Mouse (Mus musculus): ENCODE data around the gene Pgd.
"Not testable (repeated sequence)": the region's sequence is repeated elsewhere in the genome, so short reads cannot be mapped to it uniquely, and the experiment has no call there.

The Pgd gene

DNA sequence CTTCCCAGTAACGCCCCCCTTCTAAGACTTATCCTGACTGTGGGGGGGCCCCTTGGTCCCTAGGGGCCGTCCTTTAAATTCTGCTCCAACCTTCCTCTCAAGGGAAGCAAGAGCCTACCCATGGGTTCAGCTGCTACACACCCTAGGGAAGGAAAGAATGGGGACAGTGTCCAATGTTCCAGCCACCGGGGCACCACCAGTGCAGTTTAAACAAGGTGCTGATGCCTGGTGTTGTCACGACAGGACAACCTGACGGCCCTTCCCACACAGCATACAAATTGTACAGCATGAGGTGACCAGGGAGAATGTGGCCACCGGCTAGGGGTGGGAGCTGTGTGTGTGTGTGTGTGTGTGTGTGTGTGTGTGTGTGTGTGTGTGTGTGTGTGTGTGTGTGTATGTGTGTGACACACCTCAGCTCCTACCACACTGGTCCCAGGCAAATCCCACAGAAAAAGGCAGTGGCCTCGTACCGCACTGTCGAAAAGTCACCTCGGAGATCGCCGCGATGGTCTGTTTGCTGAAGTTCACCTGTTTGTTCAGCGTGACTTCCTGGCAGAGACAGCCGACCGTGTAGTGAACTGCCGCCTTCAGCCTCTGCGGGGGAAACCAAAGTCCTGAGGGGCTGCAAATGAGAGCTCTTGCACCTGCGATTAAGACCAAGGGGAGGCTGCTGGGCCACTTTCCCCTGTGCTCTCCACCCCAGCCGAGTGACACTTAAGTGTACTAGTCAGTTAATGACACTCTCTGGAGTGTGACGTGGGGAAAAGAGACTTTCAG is 34.6 kb downstream of the Pgd start:
- no peak for DNase-seq (ENCODE audit: low read depth)

DNA sequence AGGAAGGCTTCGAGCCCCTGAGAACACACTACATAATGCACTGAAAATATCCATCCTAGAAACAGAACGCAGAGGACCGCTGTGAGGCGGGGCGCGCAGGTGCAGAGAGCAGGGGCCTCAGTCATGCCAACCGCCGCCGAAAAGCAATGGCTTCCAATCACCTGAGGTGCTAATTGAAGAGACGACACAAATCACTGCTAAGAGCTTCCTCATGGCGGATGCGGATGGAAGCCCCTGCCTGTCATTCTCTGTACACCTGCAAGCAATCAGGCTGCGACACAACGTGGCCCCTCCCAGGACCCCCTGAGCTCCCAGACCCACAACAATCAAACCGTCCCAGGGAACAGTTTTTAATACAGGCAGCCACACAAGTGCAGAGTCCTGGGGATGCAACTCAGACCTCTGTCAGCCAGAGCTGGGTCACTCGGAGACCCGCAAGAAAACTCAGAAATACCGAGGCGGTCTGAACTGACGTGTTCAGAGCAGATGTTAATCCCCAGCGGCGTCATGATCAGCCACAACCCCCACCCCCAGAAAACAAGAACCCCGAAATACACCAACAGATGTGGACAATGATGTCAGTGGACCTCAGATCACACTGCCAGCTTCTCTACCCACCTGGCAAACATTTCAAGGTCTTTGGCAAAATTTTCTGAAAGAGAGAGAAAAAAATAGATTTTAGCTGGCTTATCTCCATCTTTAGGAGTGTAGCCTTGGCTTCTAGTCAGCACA is 35.4 kb downstream of the Pgd start:
- DNase-seq (ENCODE audit: low read depth): no peak

DNA sequence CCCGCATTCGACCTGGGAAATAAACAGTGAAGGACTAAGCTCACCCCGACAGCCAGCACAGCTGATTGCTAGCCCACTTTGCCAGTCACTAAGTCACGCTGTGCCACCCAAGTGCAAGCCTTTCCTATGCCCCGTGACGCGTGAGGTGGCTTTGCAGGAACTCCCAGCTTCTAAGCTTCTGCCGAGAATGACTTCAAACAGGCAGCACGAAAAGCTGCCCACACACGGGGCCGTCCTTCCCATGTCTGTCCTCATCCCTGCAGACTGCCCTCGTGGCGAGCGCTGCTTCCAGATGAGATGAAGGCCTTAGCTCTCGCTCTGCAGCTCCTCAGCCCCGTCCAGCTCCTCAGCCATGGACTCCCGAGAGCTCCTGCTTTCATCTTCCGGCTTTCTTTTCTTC is 38.1 kb downstream of the Pgd start:
- no peak for DNase-seq (ENCODE audit: low read depth)

DNA sequence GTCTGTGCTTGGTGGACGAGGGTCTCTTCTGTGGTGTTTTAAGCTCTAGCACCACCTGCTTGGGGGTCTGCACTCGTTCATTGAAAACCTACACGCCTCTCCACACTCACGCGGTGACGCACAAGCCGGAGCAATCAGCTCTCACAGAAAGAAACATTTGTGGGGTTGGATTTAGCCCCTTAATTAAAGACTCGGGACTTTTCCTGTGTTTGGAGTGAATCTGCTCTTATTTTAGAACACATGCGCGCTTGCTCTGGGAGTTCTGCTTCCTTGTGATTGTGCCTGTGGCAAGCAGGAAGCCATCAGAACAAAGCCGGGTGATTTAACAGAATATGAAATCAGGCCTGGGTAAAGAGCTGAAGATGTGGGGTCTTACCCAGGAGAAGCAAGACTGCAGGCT is 39.9 kb downstream of the Pgd start, which contains the start of gene Cort:
Gene Cort, minus strand, starts transcription at position 101 of the 400 bp plus-strand sequence.
- DNase-seq (ENCODE audit: low read depth): no peak

DNA sequence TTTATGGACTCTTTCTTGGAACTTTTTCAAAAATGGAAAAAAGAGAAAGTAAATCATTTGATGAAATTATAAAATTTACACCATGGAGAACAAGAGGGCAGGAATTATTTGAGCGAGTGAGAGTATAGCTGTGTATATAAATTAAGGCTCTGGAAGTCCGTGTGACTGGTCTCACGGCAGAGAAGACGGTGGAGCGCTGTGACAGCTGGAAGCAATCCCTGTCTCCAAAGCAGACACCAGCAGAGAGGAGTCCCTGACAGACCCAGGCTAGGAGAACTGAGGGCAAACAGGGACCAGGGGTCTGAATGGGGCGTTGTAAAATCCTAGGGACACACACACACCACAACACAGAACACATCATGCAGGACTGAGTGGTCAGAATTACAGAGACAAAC is 40.5 kb downstream of the Pgd start:
- DNase-seq (ENCODE audit: low read depth): no peak

DNA sequence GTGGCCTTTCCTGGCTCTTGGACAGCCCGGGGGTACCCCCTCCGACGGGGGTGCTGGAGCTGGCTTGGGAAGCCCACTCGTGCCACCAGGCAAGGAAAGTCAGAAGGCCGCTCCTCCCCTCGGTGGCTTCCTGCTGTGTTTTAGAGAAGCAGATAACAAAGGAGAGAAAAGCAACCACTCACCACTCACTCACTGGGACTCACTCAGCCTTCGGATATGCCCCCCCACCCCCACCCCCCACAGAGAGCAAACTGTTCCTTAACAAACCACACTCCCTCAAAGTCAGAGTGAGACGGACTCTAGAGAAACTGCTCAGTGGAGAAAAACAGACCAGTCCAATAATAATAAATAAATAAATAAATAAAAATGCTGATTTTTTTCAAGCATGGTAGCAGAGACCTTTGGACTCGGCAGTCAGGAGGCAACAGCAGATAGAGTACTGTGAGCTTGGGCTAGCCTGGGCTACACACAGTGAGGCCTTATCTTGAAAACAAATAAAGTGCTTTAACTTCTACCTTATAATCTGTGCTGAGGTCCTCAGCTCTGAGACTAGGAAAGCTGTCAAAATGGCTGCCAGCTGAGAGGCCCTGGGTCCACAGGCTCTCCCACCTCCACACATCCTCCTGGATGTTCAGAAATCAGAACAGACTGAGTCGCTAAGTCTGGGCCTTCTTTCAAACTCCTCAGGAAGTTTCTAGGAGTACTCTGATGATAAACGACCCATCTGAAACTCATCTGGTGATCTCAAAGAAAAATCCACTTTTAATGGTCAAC is 41.0 kb downstream of the Pgd start:
- no peak for DNase-seq (ENCODE audit: low read depth)

DNA sequence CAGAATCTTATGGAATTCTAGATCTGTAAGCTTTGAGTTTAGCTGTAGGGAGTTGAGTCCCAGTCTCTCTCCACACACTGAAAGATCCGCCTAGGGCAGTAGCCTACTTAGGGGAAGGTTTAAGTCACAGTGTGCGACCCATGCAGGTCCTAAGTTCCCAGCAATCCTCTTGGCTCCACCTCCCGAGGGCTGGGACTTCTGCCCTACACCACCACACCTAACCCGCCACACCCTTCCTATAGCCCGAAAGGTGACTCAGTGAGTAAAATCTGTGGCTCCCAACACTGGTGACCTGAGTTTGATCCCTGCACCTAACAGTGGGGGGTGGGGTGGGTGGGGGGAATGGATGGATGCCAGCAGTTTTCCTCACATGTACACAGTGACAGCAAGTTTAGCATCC is 43.1 kb downstream of the Pgd start:
- DNase-seq (ENCODE audit: low read depth): no peak

DNA sequence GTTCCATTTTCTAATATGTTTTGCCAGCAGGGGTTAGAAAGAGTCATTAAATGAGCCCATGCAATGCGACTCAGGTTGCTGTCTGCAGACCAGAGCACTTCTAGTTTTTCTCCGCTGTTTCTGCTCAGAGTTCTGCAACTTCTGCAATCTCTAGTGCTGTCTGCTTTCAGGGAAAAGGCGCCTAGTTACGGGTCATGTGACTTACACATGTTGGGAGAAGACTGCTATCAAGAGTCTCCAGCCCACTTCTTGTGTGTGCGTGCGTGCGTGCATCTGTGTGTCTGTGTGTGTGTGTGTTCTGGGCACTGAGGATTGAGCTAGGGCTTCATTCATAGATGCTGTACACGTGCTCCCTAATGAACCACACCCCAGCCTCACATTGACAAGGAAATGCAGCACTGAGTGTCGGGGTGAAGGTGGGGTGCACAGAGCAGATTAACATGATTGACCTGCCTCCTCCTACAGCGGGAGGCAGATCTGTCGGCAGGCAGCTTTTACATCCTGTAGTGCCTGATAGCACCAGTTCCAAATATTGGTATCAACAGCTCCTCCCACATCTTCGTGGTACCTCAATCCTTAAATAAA is 46.5 kb downstream of the Pgd start:
- not testable (repeated sequence) for DNase-seq (ENCODE audit: low read depth)

DNA sequence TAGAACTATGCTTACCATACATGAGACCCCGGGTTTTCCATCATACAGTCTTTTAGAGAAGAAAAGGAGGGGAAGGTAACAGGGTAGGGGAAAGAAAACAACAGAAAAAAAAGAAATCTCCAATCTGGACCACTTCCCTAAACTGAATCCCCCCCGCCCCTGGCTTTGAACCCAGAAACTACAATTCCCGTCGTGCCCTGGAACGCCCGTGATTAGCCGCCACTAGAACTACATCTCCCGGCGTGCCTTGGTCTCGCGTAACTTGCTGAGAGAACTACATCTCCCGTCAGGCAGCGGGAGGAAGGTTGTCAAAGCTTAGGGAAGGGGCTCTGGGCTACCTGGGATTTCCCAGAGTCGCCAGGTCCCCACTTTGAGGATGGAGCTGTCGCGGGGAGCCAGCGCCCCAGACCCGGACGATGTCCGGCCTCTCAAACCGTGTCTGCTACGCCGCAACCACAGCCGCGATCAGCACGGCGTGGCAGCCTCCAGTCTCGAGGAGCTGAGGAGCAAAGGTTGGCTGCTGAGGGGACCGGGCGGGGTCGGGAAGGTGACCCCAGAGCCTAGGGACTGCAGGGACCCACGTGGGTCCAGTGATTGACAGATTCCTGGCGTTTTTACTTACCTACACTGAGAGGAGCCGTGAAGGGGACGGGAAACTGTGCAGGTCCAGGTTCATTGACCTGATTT is 62.6 kb downstream of the Pgd start, which contains the start of gene Dffa:
Gene Dffa, plus strand, starts transcription at position 272 of the 687 bp plus-strand sequence.
- DNase-seq (ENCODE audit: low read depth): peak; percentile 91

DNA sequence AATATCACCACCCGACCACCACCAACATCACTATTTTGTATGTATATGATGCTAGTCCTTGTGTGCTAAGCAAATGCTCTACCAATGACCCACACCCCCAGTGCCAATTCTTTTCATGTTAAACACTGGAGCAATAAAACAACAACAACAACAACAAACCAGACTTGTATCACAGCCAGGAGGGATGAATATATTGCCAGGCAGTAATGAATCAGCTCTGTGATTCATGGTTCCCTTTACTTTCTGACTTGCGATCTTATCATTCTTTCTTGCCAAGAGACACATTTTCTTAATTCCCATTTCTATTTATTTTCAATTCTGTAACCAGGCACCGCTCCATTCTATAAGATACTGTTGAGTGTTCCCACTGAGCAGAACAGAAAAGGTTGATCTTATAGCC is 65.1 kb downstream of the Pgd start:
- DNase-seq (ENCODE audit: low read depth): peak; percentile 35

DNA sequence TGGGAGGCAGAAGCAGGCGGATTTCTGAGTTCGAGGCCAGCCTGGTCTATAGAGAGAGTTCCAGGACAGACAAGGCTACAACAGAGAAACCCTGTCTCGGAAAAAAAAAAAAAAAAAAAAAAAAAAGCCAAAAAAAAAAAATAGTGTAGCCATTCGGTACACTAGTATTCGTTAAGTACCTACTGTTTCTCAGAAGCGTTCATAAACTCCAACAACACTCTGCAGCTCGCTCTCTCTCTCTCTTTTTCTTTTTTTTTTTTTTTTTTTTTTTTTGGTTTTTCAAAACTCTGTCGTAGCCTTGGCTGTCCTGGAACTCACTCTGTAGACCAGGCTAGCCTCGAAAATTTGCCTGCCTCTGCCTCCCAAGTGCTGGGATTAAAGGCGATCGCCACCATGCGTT is 66.1 kb downstream of the Pgd start:
- DNase-seq (ENCODE audit: low read depth): not testable (repeated sequence)
